ENCODE assay signal across 27 mouse cellular contexts in the genomic region with DNA sequence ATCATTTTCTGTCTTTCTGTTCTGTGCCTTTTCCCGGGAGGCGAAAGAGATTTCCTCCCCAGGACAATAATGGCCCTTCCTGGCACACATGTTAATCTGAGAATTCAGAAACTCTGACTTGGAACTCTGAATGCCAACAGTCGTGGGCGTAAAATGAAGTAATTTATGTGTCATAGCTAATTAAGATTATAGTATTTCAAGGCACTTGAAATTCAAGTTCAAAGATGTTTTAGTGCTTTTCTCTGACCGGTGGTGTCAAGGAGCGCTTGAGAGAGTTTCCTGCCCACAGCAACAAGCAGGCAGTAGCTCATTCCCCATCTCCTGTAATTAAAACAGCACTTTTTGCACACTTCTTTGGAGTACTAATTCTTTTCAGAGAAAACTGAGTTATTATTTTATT.
"Had no signal": no experiment of that assay in that cellular context is flagged by ENCODE, and none has a peak within 500 bp of the region (broad histone marks: within the 10 kb centered on the region; RNA-seq: fewer than 3 reads in every experiment).

No protein-coding gene starts in this region.

- H3K36me3 ChIP-seq: heart, embryonic 13.5 days; heart, embryonic 15.5 days; hindbrain, embryonic 13.5 days; hindbrain, embryonic 15.5 days; limb, embryonic 10.5 days; limb, embryonic 12.5 days; liver, embryonic 13.5 days; liver, embryonic 15.5 days had no signal

- H3K4me3 ChIP-seq: heart, adult 2 months; heart, embryonic 13.5 days; heart, embryonic 15.5 days; hindbrain, embryonic 13.5 days; hindbrain, embryonic 15.5 days; left cerebral cortex, adult 2 months; limb, embryonic 10.5 days; limb, embryonic 12.5 days; liver, embryonic 13.5 days; liver, embryonic 15.5 days had no signal

- H3K4me1 ChIP-seq: heart, embryonic 15.5 days; hindbrain, embryonic 13.5 days; hindbrain, embryonic 15.5 days; limb, embryonic 10.5 days; limb, embryonic 12.5 days; liver, embryonic 13.5 days; liver, embryonic 15.5 days had no signal

- ATAC-seq: hindbrain, postnatal 0 days; intestine, embryonic 16.5 days; liver, postnatal 0 days had no signal

- H3K27me3 ChIP-seq: heart, embryonic 13.5 days; heart, embryonic 15.5 days; hindbrain, embryonic 13.5 days; hindbrain, embryonic 15.5 days; liver, embryonic 13.5 days; liver, embryonic 15.5 days had no signal

- H3K27ac ChIP-seq: heart, adult 2 months; heart, embryonic 13.5 days; heart, embryonic 15.5 days; hindbrain, embryonic 13.5 days; hindbrain, embryonic 15.5 days; hindbrain, postnatal 0 days; left cerebral cortex, adult 2 months; limb, embryonic 10.5 days; limb, embryonic 12.5 days; liver, embryonic 13.5 days; liver, embryonic 15.5 days had no signal

- H3K4me2 ChIP-seq: heart, embryonic 11.5 days; heart, embryonic 13.5 days; heart, embryonic 15.5 days; hindbrain, embryonic 13.5 days; hindbrain, embryonic 15.5 days; limb, embryonic 12.5 days; liver, embryonic 11.5 days; liver, embryonic 13.5 days; liver, embryonic 15.5 days had no signal

- H3K9ac ChIP-seq: heart, embryonic 13.5 days; heart, embryonic 15.5 days; hindbrain, embryonic 13.5 days; hindbrain, embryonic 15.5 days; limb, embryonic 12.5 days; liver, embryonic 13.5 days; liver, embryonic 15.5 days; liver, postnatal 0 days had no signal

- DNase-seq: gastrocnemius, postnatal 14 days; gastrocnemius, postnatal 36 days; heart, adult 11 months; heart, adult 2 months; heart, postnatal 14 days; heart, postnatal 36 days; kidney, adult 2 months; kidney, adult 9 months; kidney, postnatal 14 days; kidney, postnatal 36 days; layer of hippocampus, adult 9-11 months; layer of hippocampus, postnatal 36 days; liver; liver, embryonic 13.5 days; liver, postnatal 0 days had no signal

- H3K9me3 ChIP-seq: heart, embryonic 13.5 days; heart, embryonic 15.5 days; hindbrain, embryonic 13.5 days; hindbrain, embryonic 15.5 days; limb, embryonic 10.5 days; limb, embryonic 12.5 days; liver, embryonic 13.5 days; liver, embryonic 15.5 days had no signal
